Mouse (Mus musculus) thymus, postnatal 14 days (tissue): ENCODE measurements at regions not wholly inside any gene's neighbourhood (a gene's known extent, or its start where the extent isn't known, plus 50 kb on each side); places are given as distances from the start of the nearest gene placed in this dataset.

ENCODE experiments used
- DNase-seq: peaks from one replicate; pipeline ENCODE4 v3.0.0; 2021

- no peak for DNase-seq
These were observed 286.2 kb upstream of the Mctp2 start for GRCm38 (mm10) chr7:72592649-72593048.

- no peak for DNase-seq
These were observed 286.9 kb upstream of the Mctp2 start for GRCm38 (mm10) chr7:72593259-72593658.

GRCm38 (mm10) chr7:72594741-72595140 is 288.3 kb upstream of the Mctp2 start:
- DNase-seq, result no peak

GRCm38 (mm10) chr7:72596985-72597384 is 290.6 kb upstream of the Mctp2 start:
- no peak for DNase-seq

- no peak for DNase-seq
These were observed 295.5 kb upstream of the Mctp2 start for GRCm38 (mm10) chr7:72601933-72602332.

GRCm38 (mm10) chr7:72609791-72610190 is 303.4 kb upstream of the Mctp2 start:
- DNase-seq, result no peak

- no peak for DNase-seq
These were observed 308.8 kb upstream of the Mctp2 start for GRCm38 (mm10) chr7:72615232-72615631.

GRCm38 (mm10) chr7:72627369-72627768 is 321.0 kb upstream of the Mctp2 start:
- DNase-seq, result no peak

GRCm38 (mm10) chr7:72639566-72639965 is 333.2 kb upstream of the Mctp2 start:
- no peak for DNase-seq

GRCm38 (mm10) chr7:72675018-72675417 is 368.6 kb upstream of the Mctp2 start:
- no peak for DNase-seq

GRCm38 (mm10) chr7:72685803-72686202 is 379.4 kb upstream of the Mctp2 start:
- no peak for DNase-seq

- DNase-seq, result no peak
These were observed 380.9 kb upstream of the Mctp2 start for GRCm38 (mm10) chr7:72687356-72687755.

- no peak for DNase-seq
These were observed 385.0 kb upstream of the Mctp2 start for GRCm38 (mm10) chr7:72691396-72691795.

GRCm38 (mm10) chr7:72691859-72692258 is 385.5 kb upstream of the Mctp2 start:
- no peak for DNase-seq

GRCm38 (mm10) chr7:72696736-72697135 is 390.3 kb upstream of the Mctp2 start:
- DNase-seq, result no peak

GRCm38 (mm10) chr7:72703652-72704341 is 397.4 kb upstream of the Mctp2 start:
- no peak for DNase-seq

GRCm38 (mm10) chr7:72711193-72712131 is 405.1 kb upstream of the Mctp2 start:
- no peak for DNase-seq

GRCm38 (mm10) chr7:72715401-72715800 is 409.0 kb upstream of the Mctp2 start:
- DNase-seq, result no peak

- no peak for DNase-seq
These were observed 409.6 kb upstream of the Mctp2 start for GRCm38 (mm10) chr7:72716051-72716450.

GRCm38 (mm10) chr7:72726214-72726854 is 419.9 kb upstream of the Mctp2 start:
- no peak for DNase-seq

- no peak for DNase-seq
These were observed 431.4 kb upstream of the Mctp2 start for GRCm38 (mm10) chr7:72737792-72738191.

GRCm38 (mm10) chr7:72738324-72738944 is 432.0 kb upstream of the Mctp2 start:
- DNase-seq, result no peak

GRCm38 (mm10) chr7:72742376-72742775 is 436.0 kb upstream of the Mctp2 start:
- no peak for DNase-seq
